ENCODE assay signal across 7 mouse cellular contexts in the genomic region with DNA sequence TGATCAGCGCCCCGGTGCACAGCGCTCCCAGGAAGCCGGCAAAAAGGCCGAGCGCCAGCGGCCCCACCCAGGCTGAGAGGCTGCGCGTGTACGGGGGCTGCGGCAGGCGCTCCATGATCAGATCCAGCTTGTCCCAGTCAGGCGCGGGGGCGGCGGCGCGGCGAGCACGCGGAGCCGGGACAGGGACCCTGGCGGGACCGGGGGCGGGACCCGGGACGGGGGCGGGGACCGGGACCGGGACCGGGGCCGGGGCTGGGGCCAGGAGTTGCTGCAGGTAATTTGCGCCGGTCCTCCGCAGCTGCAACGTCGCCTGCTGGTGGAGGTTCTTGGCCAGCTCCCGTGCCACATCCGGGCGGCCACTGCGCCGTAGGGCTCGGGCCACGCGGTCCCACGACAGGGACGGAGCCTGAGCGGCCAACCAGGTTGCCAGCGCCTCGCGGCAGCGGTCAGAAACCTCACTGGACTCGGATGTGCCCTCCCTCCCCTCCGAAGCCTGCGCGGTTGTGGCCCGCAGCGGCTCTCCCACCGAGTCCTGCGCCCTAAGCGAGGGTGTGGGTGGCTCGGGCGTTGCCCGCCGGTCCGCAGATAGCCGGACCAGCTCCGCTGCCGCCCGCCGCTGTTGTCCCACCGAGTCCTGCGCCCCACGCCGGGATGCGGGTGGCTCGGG. TPM values are rescaled to one million over a fixed set of nuclear protein-coding genes. Genes with fewer than 3 reads are reported as not detected.
DNase-seq lines count a peak whose midpoint lies in the region; ATAC-seq and TF ChIP-seq lines count a peak whose summit lies in the region.

No protein-coding gene starts in this region.

- under 1% methylated on average over 76 of the region's 77 CpGs for WGBS in forebrain, embryonic 11.5 days
- 1% methylated on average over 59 of the region's 77 CpGs for WGBS in limb, embryonic 11.5 days
- 1% methylated on average over 63 of the region's 77 CpGs for WGBS in midbrain, postnatal 0 days

- peak overlapping the region; percentile 44 for H3K4me3 ChIP-seq in forebrain, embryonic 11.5 days (ENCODE audit: low read depth, low read length)
- peak overlapping the region; percentile 46 for H3K4me3 ChIP-seq in limb, embryonic 11.5 days (ENCODE audit: low read depth, low read length)
- peak overlapping the region; percentile 49 for H3K4me3 ChIP-seq in midbrain, postnatal 0 days (ENCODE audit: low read depth, low read length)

- peak overlapping the region; percentile 95 for H3K4me2 ChIP-seq in forebrain, embryonic 11.5 days (ENCODE audit: low read depth, low read length, severe bottlenecking)
- peak overlapping the region; percentile 97 for H3K4me2 ChIP-seq in limb, embryonic 11.5 days (ENCODE audit: low read depth, severe bottlenecking)
- peak overlapping the region; percentile 99 for H3K4me2 ChIP-seq in midbrain, postnatal 0 days (ENCODE audit: low read depth, low read length, poor library complexity, severe bottlenecking)

- H3K9me3 ChIP-seq in forebrain, embryonic 11.5 days (ENCODE audit: control insufficient read depth, low read length), result no peaks in the 10 kb centered on the region
- H3K9me3 ChIP-seq in limb, embryonic 11.5 days (ENCODE audit: control insufficient read depth, low read length), result no peaks in the 10 kb centered on the region
- H3K9me3 ChIP-seq in midbrain, postnatal 0 days (ENCODE audit: low read length), result no peaks in the 10 kb centered on the region

- DNase-seq in thymus, postnatal 4 days, result peak; percentile 25
- no peak for DNase-seq in thymus, adult 18-20 months
- peak; percentile 80 for DNase-seq in forebrain, embryonic 11.5 days (ENCODE audit: low spot score)
- peak; percentile 45 to 62 for DNase-seq in heart, postnatal 36 days
- peak; percentile 68 for DNase-seq in limb, embryonic 11.5 days (ENCODE audit: low spot score)
- DNase-seq in midbrain, postnatal 0 days (ENCODE audit: low spot score), result no peak
- peak; percentile 33 to 52 for DNase-seq in urinary bladder, postnatal 36 days (ENCODE audit: low spot score in 2 of 2)

- H3K27me3 ChIP-seq in forebrain, embryonic 11.5 days (ENCODE audit: control insufficient read depth, insufficient read depth, low read length), result peaks cover 45% of the 10 kb centered on the region
- peaks cover 35% of the 10 kb centered on the region for H3K27me3 ChIP-seq in limb, embryonic 11.5 days (ENCODE audit: control insufficient read depth, insufficient read depth, low read length)
- H3K27me3 ChIP-seq in midbrain, postnatal 0 days (ENCODE audit: insufficient read depth, low read length), result peaks cover 46% of the 10 kb centered on the region

- peak; percentile 43; the same call in 1 of the 2 replicates for ATAC-seq in forebrain, embryonic 11.5 days (replicated peaks; ENCODE audit: low FRiP score)
- ATAC-seq in limb, embryonic 11.5 days (ENCODE audit: insufficient number of reproducible peaks, low FRiP score, low TSS enrichment, low read depth), result peak; percentile 17; the same call in 1 of the 2 replicates
- peak; percentile 38; the same call in 1 of the 2 replicates for ATAC-seq in midbrain, postnatal 0 days (ENCODE audit: low FRiP score)

- intact Hi-C loops in heart, postnatal 36 days (cut with DNase I), result loop anchor here (5.0 kb wide), 1 partner anchor 61 kb away; no protein-coding TSS in a partner anchor

- H3K9ac ChIP-seq in forebrain, embryonic 11.5 days (ENCODE audit: low read length), result peak overlapping the region; percentile 56
- peak overlapping the region; percentile 58 for H3K9ac ChIP-seq in limb, embryonic 11.5 days (ENCODE audit: low read length)
- peak overlapping the region; percentile 57 for H3K9ac ChIP-seq in midbrain, postnatal 0 days (replicated peaks; ENCODE audit: low read length, poor library complexity, severe bottlenecking)

- no peaks in the 10 kb centered on the region for H3K36me3 ChIP-seq in forebrain, embryonic 11.5 days (ENCODE audit: control insufficient read depth, insufficient read depth, low read length)
- no peaks in the 10 kb centered on the region for H3K36me3 ChIP-seq in limb, embryonic 11.5 days (ENCODE audit: control insufficient read depth, insufficient read depth, low read length)
- H3K36me3 ChIP-seq in midbrain, postnatal 0 days (ENCODE audit: insufficient read depth, low read length), result 0 out of 2 replicates have a peak, but pooled peaks cover 2% of the 10 kb centered on the region

- H3K4me1 ChIP-seq in forebrain, embryonic 11.5 days (replicated peaks; ENCODE audit: control insufficient read depth, insufficient read depth, low read length), result peaks cover 14% of the 10 kb centered on the region
- peaks cover 13% of the 10 kb centered on the region for H3K4me1 ChIP-seq in limb, embryonic 11.5 days (ENCODE audit: control insufficient read depth, insufficient read depth, low read length)
- no peaks in the 10 kb centered on the region; the same call in 1 of the 2 replicates for H3K4me1 ChIP-seq in midbrain, postnatal 0 days (ENCODE audit: insufficient read depth, low read length)

- TF ChIP-seq CTCF in midbrain, postnatal 0 days (IDR thresholded peaks at IDR 0.05), result 0 out of 2 replicates have a peak, but pooled peaks have one; percentile 5

- no peak overlapping the region for H3K27ac ChIP-seq in forebrain, embryonic 11.5 days (ENCODE audit: low read depth, low read length)
- H3K27ac ChIP-seq in limb, embryonic 11.5 days (replicated peaks; ENCODE audit: low read depth, low read length), result no peak overlapping the region
- H3K27ac ChIP-seq in midbrain, postnatal 0 days (ENCODE audit: low read depth, low read length), result no peak overlapping the region

RNA-seq across cellular contexts. Expression of a gene that starts 0.5 kb away (rescaled TPM):
- polyA plus RNA-seq in forebrain, embryonic 11.5 days (2014; fragmentation: Nextera tagmentation; extraction: Ambion mirVana), result not detected in 2 replicates
- not detected for total RNA-seq in heart, postnatal 36 days (2021)
- polyA plus RNA-seq in limb, embryonic 11.5 days (2014; fragmentation: Nextera tagmentation; extraction: Ambion mirVana), result not detected in 2 replicates
- total RNA-seq in midbrain, postnatal 0 days (2014; rRNA removed), result not detected in 2 replicates
- not detected in 2 replicates for polyA plus RNA-seq in midbrain, postnatal 0 days (2015; fragmentation: Nextera tagmentation; extraction: Ambion mirVana)

RNA-seq across cellular contexts. Expression of a gene that starts 31.7 kb away (rescaled TPM):
- 0.52 and 0.76 TPM in 2 replicates for polyA plus RNA-seq in forebrain, embryonic 11.5 days (2014; fragmentation: Nextera tagmentation; extraction: Ambion mirVana)
- 1 to 10 TPM; 1.4 to 2.2 TPM for total RNA-seq in heart, postnatal 36 days (2021)
- 1.3 and 1.5 TPM in 2 replicates for polyA plus RNA-seq in limb, embryonic 11.5 days (2014; fragmentation: Nextera tagmentation; extraction: Ambion mirVana)
- total RNA-seq in midbrain, postnatal 0 days (2014; rRNA removed), result 1.0 and 3.4 TPM in 2 replicates
- polyA plus RNA-seq in midbrain, postnatal 0 days (2015; fragmentation: Nextera tagmentation; extraction: Ambion mirVana), result 0.04 and 0.05 TPM in 2 replicates

Comparison
In these comparisons a context has a peak if more than half of its experiments do, and no peak if none do; other contexts are left out.
1. DNase-seq: peak in thymus, postnatal 4 days (single experiment), forebrain, embryonic 11.5 days (single experiment), heart, postnatal 36 days (2 of 2), limb, embryonic 11.5 days (single experiment) and urinary bladder, postnatal 36 days (2 of 2); none in thymus, adult 18-20 months (0 of 2) and midbrain, postnatal 0 days (single experiment).
2. Peak in every context shown above with its lines, with median percentiles within 50 percentile points of each other: ATAC-seq, H3K4me2 ChIP-seq, H3K4me3 ChIP-seq and H3K9ac ChIP-seq.